Mouse (Mus musculus): ENCODE measurements at regions not wholly inside any gene's neighbourhood (a gene's known extent, or its start where the extent isn't known, plus 50 kb on each side); places are given as distances from the start of the nearest gene placed in this dataset.

DNA sequence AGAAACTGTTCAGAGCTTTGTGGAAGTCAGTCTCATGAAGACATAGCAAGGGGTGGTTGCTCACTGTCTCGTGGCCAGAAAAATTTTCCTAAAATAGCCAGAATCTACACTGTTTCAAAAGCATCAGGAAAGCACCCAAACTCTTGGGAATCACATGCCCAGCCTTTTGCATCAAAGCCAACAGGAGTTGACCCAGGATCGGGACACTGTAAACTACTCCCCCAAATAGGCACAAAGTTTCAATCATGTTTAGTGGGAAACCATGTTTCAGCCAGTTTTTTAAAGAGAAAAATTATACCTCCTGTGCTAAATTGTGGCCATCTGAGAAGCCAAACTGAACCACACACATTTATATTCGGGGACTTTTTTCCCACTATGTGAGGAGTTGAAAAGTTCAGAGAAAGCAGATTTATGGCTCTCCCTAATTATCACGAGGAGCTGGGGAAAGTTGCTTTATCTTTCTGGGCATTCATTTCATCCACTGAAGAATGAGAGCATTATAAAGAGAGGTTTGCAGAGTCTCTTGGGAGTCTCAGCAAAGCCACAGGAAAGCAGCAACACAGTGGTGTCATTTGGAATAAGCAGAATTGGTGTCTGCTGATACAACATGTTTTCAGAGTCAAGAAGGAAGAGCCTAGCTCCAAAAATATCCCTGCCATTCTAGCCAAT is 136.5 kb upstream of the Slc44a1 start:
- Histone ChIP-seq H3K27ac (replicated peaks) (0 out of 2 replicates have a peak overlapping the region, but pooled peaks have one; percentile 5), H3K4me1 (no peaks in the 10 kb centered on the region), H3K9ac (no peak overlapping the region), H3K9me3 (replicated peaks) (no peaks in the 10 kb centered on the region), H3K4me2 (replicated peaks) (no peak overlapping the region), H3K36me3 (no peaks in the 10 kb centered on the region), H3K27me3 (no peaks in the 10 kb centered on the region), H3K4me3 (replicated peaks) (no peak overlapping the region)
- 46% methylated on average over 4 of the region's 4 CpGs for WGBS
- ATAC-seq (ENCODE audit: insufficient number of reproducible peaks, low FRiP score, low TSS enrichment, low read depth), result peak; percentile 79

DNA sequence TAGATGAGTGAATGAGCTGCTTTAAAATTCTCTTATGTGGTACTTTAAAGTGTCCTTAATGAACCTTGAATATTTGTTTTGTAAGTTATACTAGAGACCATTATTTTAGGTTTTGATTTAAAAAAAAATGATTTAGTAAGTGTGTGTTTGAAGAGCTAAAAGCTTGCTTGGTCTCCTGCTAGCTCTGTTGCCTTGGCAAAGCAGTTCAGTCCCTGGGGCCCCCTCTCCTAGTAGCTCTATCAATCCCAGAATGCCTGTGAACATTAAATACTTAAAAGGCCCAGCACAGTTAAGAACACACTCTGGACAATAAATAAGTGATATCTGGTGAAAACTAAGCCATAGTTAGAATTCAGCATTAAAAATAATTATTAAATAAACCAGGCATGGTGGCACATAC is 138.3 kb upstream of the Abca1 start:
- Histone ChIP-seq H3K9ac (no peak overlapping the region), H3K27me3 (no peaks in the 10 kb centered on the region), H3K4me2 (replicated peaks) (no peak overlapping the region), H3K4me1 (no peaks in the 10 kb centered on the region), H3K27ac (replicated peaks) (no peak overlapping the region), H3K9me3 (replicated peaks) (no peaks in the 10 kb centered on the region), H3K36me3 (no peaks in the 10 kb centered on the region), H3K4me3 (replicated peaks) (no peak overlapping the region)
- ATAC-seq (ENCODE audit: insufficient number of reproducible peaks, low FRiP score, low TSS enrichment, low read depth), result no peak

DNA sequence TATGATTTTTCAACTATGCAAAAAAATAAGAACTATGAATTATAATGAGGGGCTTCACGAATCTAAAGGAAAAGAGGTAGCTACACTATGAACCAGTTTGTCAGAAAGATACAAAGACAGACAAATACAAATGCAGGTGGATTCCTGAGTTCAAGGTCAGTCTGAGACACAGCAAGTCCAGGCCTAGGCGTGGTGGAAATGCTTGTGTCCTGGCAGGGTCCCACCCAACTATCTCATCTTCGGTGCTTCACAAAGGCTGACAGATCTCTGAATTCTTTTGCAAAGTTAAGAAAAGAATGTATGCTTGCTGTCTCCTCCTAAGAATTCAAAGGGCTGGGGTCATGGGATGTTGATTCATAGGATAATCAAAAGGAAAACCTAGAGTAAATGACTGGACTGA is 132.9 kb upstream of the Abca1 start:
- H3K36me3 ChIP-seq, result no peaks in the 10 kb centered on the region
- H3K4me3 ChIP-seq (replicated peaks), result no peak overlapping the region
- no peak overlapping the region for H3K9ac ChIP-seq
- no peaks in the 10 kb centered on the region for H3K27me3 ChIP-seq
- no peak for ATAC-seq (ENCODE audit: insufficient number of reproducible peaks, low FRiP score, low TSS enrichment, low read depth)
- no peak overlapping the region for H3K4me2 ChIP-seq (replicated peaks)
- no peak overlapping the region for H3K27ac ChIP-seq (replicated peaks)
- no peaks in the 10 kb centered on the region for H3K4me1 ChIP-seq
- H3K9me3 ChIP-seq (replicated peaks), result 0 out of 2 replicates have a peak, but pooled peaks cover 4% of the 10 kb centered on the region
- 91% methylated on average over 3 of the region's 3 CpGs for WGBS

DNA sequence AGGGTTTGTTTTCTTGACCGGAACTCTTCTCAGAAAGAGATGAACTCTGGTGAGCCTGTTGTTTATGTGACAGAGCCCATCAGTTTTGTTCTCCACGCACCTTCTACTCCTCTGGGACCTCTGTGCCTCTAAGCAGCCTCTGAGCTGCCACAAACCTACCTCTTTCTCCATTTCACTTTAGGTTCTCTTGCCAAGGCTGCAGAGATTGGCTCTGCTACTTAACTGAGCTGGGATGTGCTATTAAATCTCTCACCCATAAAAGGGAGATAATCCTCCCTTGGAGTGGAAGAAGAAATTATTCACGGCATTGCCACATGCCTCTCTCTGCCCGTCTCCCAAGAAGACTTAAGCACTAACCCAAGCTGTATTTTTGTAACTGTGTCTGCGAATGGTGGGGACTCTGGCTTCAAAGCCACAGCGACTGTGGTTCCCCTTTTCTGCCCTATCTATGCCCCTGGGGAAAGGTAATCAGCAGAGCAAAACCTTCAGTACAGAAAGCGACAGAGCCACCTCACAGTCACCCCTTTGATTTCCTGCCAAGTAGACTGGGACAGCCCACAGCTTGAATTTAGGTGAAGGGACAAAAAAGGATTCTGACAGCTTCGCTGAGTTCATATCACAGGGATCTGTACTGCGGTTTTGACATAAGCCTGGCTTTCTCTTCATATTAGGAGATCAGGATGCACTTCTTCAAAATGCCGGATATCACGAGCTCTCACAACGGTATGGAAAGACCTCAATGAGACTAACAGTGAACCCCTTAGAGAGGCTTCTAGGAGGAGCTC is 118.2 kb upstream of the Abca1 start:
- H3K9ac ChIP-seq, result no peak overlapping the region
- H3K27ac ChIP-seq (replicated peaks), result no peak overlapping the region
- H3K4me2 ChIP-seq (replicated peaks), result no peak overlapping the region
- H3K36me3 ChIP-seq, result no peaks in the 10 kb centered on the region
- H3K9me3 ChIP-seq (replicated peaks), result no peaks in the 10 kb centered on the region
- ATAC-seq (ENCODE audit: insufficient number of reproducible peaks, low FRiP score, low TSS enrichment, low read depth), result no peak
- H3K4me3 ChIP-seq (replicated peaks), result no peak overlapping the region
- no peaks in the 10 kb centered on the region for H3K27me3 ChIP-seq
- peaks cover 7% of the 10 kb centered on the region; the same call in 1 of the 2 replicates for H3K4me1 ChIP-seq
- WGBS, result 35% methylated on average over 12 of the region's 12 CpGs

DNA sequence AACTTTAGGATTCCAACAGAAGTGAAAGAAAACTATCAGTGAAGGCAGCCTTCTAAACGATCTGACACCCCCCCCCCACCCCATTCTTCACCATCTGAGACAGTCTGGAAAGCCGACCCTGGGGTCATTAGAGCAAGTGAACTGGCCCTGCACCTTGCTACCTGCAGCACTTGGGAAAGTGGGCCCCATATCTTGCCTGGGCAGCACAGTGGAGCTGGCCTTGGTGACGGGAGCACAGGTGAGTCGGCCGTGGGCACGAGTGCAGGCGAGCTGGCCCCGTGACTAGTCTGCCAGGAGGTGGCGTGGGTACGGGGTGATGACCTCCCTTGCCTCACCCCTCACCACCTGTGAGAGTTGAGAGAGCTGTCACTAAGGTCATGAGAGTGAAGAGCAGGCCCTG is 110.7 kb upstream of the Abca1 start:
- no peak overlapping the region for H3K9ac ChIP-seq
- H3K4me2 ChIP-seq (replicated peaks), result no peak overlapping the region
- H3K27me3 ChIP-seq, result no peaks in the 10 kb centered on the region
- H3K36me3 ChIP-seq, result no peaks in the 10 kb centered on the region
- H3K4me3 ChIP-seq (replicated peaks), result no peak overlapping the region
- no peak overlapping the region for H3K27ac ChIP-seq (replicated peaks)
- no peak for ATAC-seq (ENCODE audit: insufficient number of reproducible peaks, low FRiP score, low TSS enrichment, low read depth)
- WGBS, result 74% methylated on average over 10 of the region's 10 CpGs
- H3K4me1 ChIP-seq, result no peaks in the 10 kb centered on the region
- no peaks in the 10 kb centered on the region for H3K9me3 ChIP-seq (replicated peaks)

DNA sequence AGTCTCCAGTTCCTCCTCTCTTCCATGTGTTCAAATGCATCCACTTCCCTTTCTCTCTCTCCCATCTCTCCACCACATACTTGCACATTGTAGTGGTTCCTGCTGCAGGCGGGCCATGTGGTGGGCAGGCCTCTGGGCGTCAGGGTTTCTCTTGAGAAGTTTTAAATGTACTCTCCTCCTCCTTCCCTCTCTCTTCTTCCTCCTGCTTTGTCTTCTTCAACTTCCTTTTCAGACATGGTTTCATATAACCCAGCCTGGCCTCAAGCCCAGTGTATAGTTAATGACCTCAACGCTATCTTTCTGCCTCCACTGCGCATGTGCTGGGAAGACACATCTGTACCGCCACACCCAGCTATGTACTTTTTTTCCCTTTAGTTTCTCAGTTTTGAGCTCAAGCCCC is 110.3 kb upstream of the Abca1 start:
- 64% methylated on average over 5 of the region's 5 CpGs for WGBS
- Histone ChIP-seq H3K27ac (replicated peaks) (no peak overlapping the region), H3K4me1 (no peaks in the 10 kb centered on the region), H3K36me3 (no peaks in the 10 kb centered on the region), H3K9me3 (replicated peaks) (no peaks in the 10 kb centered on the region), H3K9ac (no peak overlapping the region), H3K27me3 (no peaks in the 10 kb centered on the region), H3K4me2 (replicated peaks) (no peak overlapping the region), H3K4me3 (replicated peaks) (no peak overlapping the region)
- ATAC-seq (ENCODE audit: insufficient number of reproducible peaks, low FRiP score, low TSS enrichment, low read depth), result peak; percentile 55; the same call in 1 of the 2 replicates

DNA sequence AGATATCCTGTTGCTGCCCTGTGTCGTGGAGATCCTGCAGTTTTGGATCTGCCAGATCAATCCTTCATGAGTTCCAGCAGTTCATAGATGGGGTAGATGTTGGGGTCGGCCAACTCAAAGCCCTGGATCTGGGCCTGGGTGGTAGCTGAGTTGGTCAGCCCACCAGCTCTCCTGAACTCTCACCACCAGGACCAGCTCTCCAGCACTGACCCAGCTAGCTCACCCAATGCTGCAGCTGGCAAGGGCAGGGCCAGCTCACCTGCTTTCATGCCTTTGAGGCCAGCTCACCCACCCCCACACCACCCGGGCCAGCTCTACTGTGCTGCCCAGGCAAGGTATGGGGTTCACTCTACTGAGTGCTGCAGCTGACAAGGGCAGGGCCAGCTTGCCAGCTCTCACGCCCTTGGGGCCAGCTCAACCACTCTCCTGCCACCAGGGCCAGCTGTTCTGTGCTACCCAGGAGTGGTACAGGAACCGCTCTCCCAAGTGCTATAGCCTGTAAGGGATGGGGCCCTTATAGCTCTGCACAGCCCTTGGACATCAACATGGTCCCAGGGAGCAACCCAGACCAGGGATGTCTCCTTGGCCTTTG is 109.7 kb upstream of the Abca1 start:
- Histone ChIP-seq H3K27ac (replicated peaks) (no peak overlapping the region), H3K27me3 (no peaks in the 10 kb centered on the region), H3K4me3 (replicated peaks) (no peak overlapping the region), H3K4me2 (replicated peaks) (no peak overlapping the region), H3K36me3 (no peaks in the 10 kb centered on the region), H3K9ac (no peak overlapping the region), H3K4me1 (no peaks in the 10 kb centered on the region), H3K9me3 (replicated peaks) (no peaks in the 10 kb centered on the region)
- WGBS, result 92% methylated on average over 5 of the region's 5 CpGs
- ATAC-seq (ENCODE audit: insufficient number of reproducible peaks, low FRiP score, low TSS enrichment, low read depth), result 0 out of 2 replicates have a peak, but pooled peaks have one; percentile 25

DNA sequence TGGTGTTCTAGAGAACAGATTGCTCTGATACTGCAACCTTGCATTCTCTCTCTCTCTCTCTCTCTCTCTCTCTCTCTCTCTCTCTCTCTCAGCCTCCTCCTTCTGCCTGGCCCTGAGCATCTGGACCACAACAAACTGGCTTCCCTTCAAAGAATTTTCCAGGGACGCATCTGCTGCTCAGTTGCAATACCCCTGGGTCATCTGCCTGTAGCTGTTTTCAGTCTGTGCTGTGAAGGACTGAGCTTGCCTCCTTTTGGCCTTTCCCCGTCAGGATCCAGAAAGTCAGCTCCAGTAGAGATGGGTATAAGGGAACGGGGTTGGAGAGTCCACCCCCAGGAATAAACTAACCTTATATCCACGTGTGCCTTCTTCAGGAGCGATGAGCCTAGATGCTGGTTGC is 105.2 kb upstream of the Abca1 start:
- Histone ChIP-seq H3K9ac (no peak overlapping the region), H3K4me3 (replicated peaks) (no peak overlapping the region), H3K27ac (replicated peaks) (no peak overlapping the region), H3K4me2 (replicated peaks) (no peak overlapping the region), H3K27me3 (no peaks in the 10 kb centered on the region), H3K36me3 (no peaks in the 10 kb centered on the region), H3K9me3 (replicated peaks) (no peaks in the 10 kb centered on the region), H3K4me1 (peaks cover 9% of the 10 kb centered on the region; the same call in 1 of the 2 replicates)
- no peak for ATAC-seq (ENCODE audit: insufficient number of reproducible peaks, low FRiP score, low TSS enrichment, low read depth)
- 63% methylated on average over 5 of the region's 5 CpGs for WGBS

DNA sequence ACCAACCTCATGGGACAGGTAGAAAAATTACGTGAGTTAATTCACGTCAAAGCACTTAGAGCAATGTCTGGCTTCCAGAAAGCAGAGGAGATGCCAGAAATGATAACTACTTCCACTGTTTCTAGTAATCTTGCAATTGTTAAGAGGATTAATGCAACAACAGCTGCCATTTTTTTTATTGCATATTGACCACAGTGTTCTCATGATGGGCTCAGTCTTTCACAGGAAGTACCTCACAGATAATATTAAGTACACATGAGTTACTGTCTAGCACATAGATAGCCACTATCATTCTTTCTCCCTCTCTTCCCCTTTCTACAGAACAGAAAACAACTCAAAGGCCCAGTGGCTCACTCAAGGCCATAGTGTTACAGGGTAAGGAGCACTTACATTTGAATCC is 104.8 kb upstream of the Abca1 start:
- peaks cover 9% of the 10 kb centered on the region; the same call in 1 of the 2 replicates for H3K4me1 ChIP-seq
- no peak for ATAC-seq (ENCODE audit: insufficient number of reproducible peaks, low FRiP score, low TSS enrichment, low read depth)
- WGBS, result 58% methylated on average over 2 of the region's 2 CpGs
- no peak overlapping the region for H3K9ac ChIP-seq
- no peak overlapping the region for H3K27ac ChIP-seq (replicated peaks)
- H3K4me3 ChIP-seq (replicated peaks), result no peak overlapping the region
- no peaks in the 10 kb centered on the region for H3K36me3 ChIP-seq
- no peak overlapping the region for H3K4me2 ChIP-seq (replicated peaks)
- H3K9me3 ChIP-seq (replicated peaks), result no peaks in the 10 kb centered on the region
- no peaks in the 10 kb centered on the region for H3K27me3 ChIP-seq

DNA sequence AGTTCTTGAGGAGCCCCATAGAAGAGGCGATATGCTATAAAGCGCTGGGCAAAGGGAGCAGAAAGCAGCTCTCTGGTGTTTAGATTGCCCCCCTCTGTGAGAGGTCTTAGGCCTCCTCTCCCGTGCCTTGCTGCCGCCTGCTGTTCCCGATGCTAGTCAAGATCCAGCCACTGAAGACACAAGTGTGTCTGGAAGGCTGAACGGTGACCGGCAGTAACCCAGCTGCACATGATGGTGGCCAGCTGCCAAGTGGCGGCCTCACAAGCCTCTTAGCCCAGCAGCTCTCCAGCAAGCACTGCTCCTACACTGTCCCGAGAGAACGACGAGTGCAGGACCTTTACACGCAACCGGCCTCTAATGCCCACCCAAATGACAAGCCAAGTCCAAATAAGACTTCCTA is 104.1 kb upstream of the Abca1 start:
- Histone ChIP-seq H3K36me3 (no peaks in the 10 kb centered on the region), H3K27ac (replicated peaks) (no peak overlapping the region), H3K4me3 (replicated peaks) (no peak overlapping the region), H3K9ac (no peak overlapping the region), H3K4me2 (replicated peaks) (no peak overlapping the region), H3K9me3 (replicated peaks) (no peaks in the 10 kb centered on the region), H3K4me1 (peaks cover 9% of the 10 kb centered on the region; the same call in 1 of the 2 replicates), H3K27me3 (no peaks in the 10 kb centered on the region)
- WGBS, result 63% methylated on average over 13 of the region's 13 CpGs
- peak; percentile 72; the same call in 1 of the 2 replicates for ATAC-seq (ENCODE audit: insufficient number of reproducible peaks, low FRiP score, low TSS enrichment, low read depth)

DNA sequence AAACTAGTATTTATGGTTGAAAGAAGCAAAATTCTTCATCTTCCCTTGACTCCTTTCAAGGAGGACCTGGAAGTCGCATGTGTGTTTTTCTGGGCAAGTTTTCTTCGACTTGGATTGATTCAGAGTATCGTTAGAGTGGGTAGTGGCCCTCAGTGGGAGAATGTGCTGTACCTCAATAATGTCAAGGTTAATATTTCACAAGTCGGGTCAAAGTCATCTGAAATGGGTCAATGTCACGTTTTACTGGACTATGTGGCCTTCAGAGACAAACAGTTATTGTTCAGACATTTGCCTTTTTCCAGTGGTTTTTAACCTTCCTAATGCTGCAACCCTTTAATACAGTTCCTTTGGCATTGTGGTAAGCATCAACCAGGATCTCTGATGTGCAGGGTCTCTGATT is 102.8 kb upstream of the Abca1 start:
- Histone ChIP-seq H3K4me1 (peaks cover 9% of the 10 kb centered on the region; the same call in 1 of the 2 replicates), H3K36me3 (no peaks in the 10 kb centered on the region), H3K27ac (replicated peaks) (no peak overlapping the region), H3K9me3 (replicated peaks) (no peaks in the 10 kb centered on the region), H3K27me3 (no peaks in the 10 kb centered on the region), H3K4me2 (replicated peaks) (no peak overlapping the region), H3K4me3 (replicated peaks) (no peak overlapping the region), H3K9ac (no peak overlapping the region)
- no peak for ATAC-seq (ENCODE audit: insufficient number of reproducible peaks, low FRiP score, low TSS enrichment, low read depth)
- 84% methylated on average over 5 of the region's 5 CpGs for whole genome bisulfite sequencing

Measured in embryonic facial prominence, embryonic 15.5 days (tissue).